Mouse (Mus musculus) subcutaneous adipose tissue, adult 2 months (tissue): ENCODE measurements around the gene Rap2c. TPM values are rescaled to one million over a fixed set of nuclear protein-coding genes. Genes with fewer than 3 reads are reported as not detected.

Experiments used
- polyA plus RNA-seq: library from polyadenylated mRNA; depleted of rRNA; stranded (reverse); fragments of >200 nt; gene quantifications from 2 replicates; pipeline ENCODE4 v1.2.3, GENCODE M21; 2012; ENCODE audit warnings: low replicate concordance; rRNA removed

Rap2c gene
- polyA plus RNA-seq: 4.9 and 5.0 TPM in 2 replicates

DNA sequence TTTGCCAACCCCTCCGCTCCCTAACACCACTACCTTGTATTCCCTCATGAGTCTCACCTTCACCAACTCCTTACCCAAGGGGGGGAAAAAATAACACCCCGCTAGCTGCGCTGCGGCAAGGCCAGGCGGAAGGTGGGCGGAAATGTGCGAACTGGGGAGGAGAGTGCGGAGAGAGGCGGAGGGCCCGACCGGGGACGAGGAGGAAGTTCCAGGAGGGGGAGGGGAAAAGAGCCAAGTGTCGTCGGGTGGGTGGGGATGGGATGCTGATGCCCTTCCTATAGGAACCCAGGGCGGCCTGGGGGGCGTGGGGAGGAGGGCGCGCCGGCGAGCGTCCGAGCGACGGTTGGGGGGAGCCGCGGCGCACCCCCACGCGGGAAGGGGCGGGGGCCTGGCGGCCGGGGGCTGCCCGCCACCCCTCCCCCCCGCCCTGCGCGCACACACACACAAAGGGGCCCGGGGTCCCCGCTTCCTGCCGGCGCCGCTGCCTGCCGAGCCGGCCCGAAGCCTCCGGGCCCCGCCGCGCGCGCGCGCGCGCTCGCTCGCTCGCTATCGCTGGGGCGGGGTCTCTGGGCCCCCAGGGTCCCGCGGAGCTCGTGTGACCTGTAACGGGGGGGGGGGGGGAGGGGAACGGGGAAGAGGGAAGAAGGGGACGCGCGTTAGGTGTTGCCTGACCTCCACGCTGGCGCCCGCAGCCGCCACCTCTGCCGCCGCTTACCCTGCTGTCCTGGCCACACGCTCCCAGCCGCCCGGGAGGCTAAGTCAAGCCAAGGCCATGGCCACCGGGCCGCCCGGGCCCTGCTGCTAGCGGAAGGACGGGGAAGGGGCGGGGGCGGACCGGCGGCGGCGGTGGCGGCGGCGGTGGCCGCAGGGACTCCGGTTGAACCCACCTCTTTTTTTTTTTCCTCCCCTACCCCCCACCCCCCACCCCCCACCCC, at the start of gene Rap2c:
TSS of gene Rap2c (minus strand) at position 168 of the 935 bp plus-strand sequence.

Other genes with a start within 250 kb of the Rap2c start
- gene Stk26, start 177.0 kb downstream of the Rap2c start, polyA plus RNA-seq: 0.70 and 3.4 TPM in 2 replicates
- gene Frmd7, start 75.3 kb downstream of the Rap2c start, polyA plus RNA-seq: 0.53 and 1.2 TPM in 2 replicates
- gene Mbnl3, start 188.5 kb upstream of the Rap2c start, polyA plus RNA-seq: 1.8 and 4.1 TPM in 2 replicates